Mouse (Mus musculus): ENCODE data around the gene Frat2. TPM values are rescaled to one million over a fixed set of nuclear protein-coding genes. Genes with fewer than 3 reads are reported as not detected.
A peak's percentile ranks its signal among the peaks of the same experiment; 100 is the strongest.
"Not testable (repeated sequence)": the region's sequence is repeated elsewhere in the genome, so short reads cannot be mapped to it uniquely, and the experiment has no call there.

Frat2 gene
- total and polyA plus RNA-seq, 3 experiments, result 1.4 to 4.9 (median 2.7) TPM

DNA sequence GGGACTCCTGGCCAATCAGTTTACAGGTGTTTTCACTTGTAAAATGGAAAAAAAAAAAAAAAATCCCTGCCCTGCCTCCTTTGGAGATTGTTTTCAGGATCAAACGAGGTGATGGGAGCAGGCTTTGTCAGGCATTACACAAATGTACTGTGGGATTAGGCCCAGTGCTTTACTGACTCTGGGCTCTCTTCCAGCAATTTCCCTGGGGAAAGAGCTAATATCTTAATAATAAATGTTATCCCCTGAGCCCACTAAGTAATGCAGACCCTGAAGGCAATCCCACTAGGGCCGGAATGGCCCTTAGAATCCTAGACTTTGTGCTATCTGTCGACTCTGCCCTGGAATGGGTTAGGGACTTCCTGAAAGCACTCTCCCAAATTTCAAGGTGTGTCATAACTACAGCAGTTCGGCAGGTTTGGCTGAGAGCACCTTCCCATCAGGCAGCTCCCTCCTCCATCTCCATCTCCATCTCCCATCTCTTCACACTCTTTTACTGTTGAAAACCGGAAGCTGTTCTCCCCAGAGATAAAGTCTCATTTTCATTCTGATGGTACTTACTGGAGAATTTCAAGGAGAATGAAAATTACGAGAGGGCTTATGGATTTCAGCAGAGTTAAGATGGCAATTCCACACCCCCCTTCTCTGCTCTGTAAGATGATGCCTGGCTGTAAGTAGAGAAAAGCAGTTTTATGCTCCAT lies 2.2 kb upstream of the Frat2 start:
- DNase-seq, result no peak
- no peaks in the 10 kb centered on the region for H3K36me3 ChIP-seq (ENCODE audit: control insufficient read depth, insufficient read depth, low read length)
- no peak overlapping the region for H3K27ac ChIP-seq
- no peak overlapping the region for H3K4me3 ChIP-seq
- H3K79me2 ChIP-seq (replicated peaks; ENCODE audit: control insufficient read depth, insufficient read depth, low read length), result no peaks in the 10 kb centered on the region
- intact Hi-C loops (cut with DNase I), result no loop called here
- H3K9ac ChIP-seq (ENCODE audit: low read depth, low read length), result no peak overlapping the region
- WGBS, result 56% methylated on average over 6 of the region's 6 CpGs
- H3K27me3 ChIP-seq (ENCODE audit: control insufficient read depth, insufficient read depth, low read length), result no peaks in the 10 kb centered on the region
- peaks cover 4% of the 10 kb centered on the region for H3K4me1 ChIP-seq (ENCODE audit: control insufficient read depth, insufficient read depth, low read length)
- TF ChIP-seq CTCF (IDR thresholded peaks at IDR 0.05) (no peak), EP300 (IDR thresholded peaks at IDR 0.05; ENCODE audit: insufficient read depth, low read depth, low read length) (no peak), POLR2A (IDR thresholded peaks at IDR 0.05; ENCODE audit: insufficient read depth, low read depth, low read length) (no peak)

DNA sequence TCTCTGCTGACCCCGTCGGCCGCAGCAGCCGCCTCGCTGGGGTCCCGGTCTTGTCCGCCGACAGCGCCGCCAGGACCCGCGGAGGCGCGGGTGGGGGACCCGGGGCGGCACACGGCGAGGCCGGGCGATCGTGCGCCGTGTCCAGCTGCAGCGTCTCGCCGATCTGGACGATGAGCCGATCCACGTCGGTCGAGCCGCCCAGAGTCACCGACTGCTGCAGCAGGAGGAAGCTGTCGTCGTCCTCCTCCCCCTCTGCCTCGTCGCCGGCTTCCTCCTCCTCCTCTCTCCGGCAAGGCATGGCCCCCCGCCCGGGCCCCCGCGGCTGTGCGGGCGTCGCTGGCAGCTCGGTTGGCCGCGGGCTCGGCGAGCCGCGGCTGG lies 329 bp downstream of the Frat2 start:
- not testable (repeated sequence) for H3K36me3 ChIP-seq (ENCODE audit: control insufficient read depth, insufficient read depth, low read length); H3K27me3 ChIP-seq (ENCODE audit: control insufficient read depth, insufficient read depth, low read length); DNase-seq; H3K79me2 ChIP-seq (replicated peaks; ENCODE audit: control insufficient read depth, insufficient read depth, low read length); H3K4me1 ChIP-seq (ENCODE audit: control insufficient read depth, insufficient read depth, low read length)
- H3K9ac ChIP-seq (ENCODE audit: low read depth, low read length), result peak overlapping the region; percentile 88
- peak overlapping the region; percentile 99 for H3K27ac ChIP-seq
- peak overlapping the region; percentile 81 for H3K4me3 ChIP-seq
- under 1% methylated on average over 53 of the region's 53 CpGs for WGBS
- intact Hi-C loops (cut with DNase I), result loop anchor here (2.0 to 5.0 kb wide), 2 partner anchors 65 to 69 kb away; partner anchors contain the start of gene Pgam1

DNA sequence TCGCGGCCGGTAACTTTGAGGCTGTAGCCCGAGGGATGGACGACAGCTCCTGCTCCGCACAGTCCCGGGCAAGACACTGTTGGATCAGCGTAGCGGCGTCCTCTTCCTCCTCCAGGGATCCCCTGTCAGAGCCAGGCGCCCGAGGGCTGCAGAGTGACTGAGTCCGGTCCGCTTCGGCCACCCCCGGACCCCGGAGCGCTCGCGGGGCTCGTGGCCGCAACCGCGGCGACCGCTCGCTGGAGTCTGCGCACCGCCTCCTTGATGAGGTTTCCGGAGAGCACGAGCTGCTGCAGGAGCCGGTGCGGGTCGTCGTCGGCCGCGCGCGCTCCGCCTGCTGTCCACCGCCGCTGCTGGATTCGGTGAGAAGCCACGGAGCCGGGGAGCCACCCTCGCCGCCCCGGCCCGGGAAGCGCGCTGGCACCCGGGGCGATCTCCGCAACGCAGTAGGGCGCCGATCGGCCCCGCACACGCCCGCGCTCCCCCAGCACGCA lies 796 bp downstream of the Frat2 start:
- intact Hi-C loops (cut with DNase I), result loop anchor here (2.0 to 5.0 kb wide), 2 partner anchors 65 to 68 kb away; partner anchors contain the start of gene Pgam1
- Histone ChIP-seq H3K4me1 (ENCODE audit: control insufficient read depth, insufficient read depth, low read length) (peaks cover 4% of the 10 kb centered on the region), H3K27ac (peak overlapping the region; percentile 99), H3K27me3 (ENCODE audit: control insufficient read depth, insufficient read depth, low read length) (no peaks in the 10 kb centered on the region), H3K4me3 (peak overlapping the region; percentile 81), H3K9ac (ENCODE audit: low read depth, low read length) (peak overlapping the region; percentile 88), H3K79me2 (replicated peaks; ENCODE audit: control insufficient read depth, insufficient read depth, low read length) (no peaks in the 10 kb centered on the region), H3K36me3 (ENCODE audit: control insufficient read depth, insufficient read depth, low read length) (no peaks in the 10 kb centered on the region)
- TF ChIP-seq POLR2A (IDR thresholded peaks at IDR 0.05; ENCODE audit: insufficient read depth, low read depth, low read length), result no peak
- no peak for TF ChIP-seq CTCF (IDR thresholded peaks at IDR 0.05)
- TF ChIP-seq EP300 (IDR thresholded peaks at IDR 0.05; ENCODE audit: insufficient read depth, low read depth, low read length), result no peak
- DNase-seq, result peak; percentile 63 to 73
- 0% methylated on average over 64 of the region's 64 CpGs for WGBS

- Histone ChIP-seq H3K36me3 (ENCODE audit: control insufficient read depth, insufficient read depth, low read length) (no peaks in the 10 kb centered on the region), H3K27ac (peak overlapping the region; percentile 99), H3K4me1 (ENCODE audit: control insufficient read depth, insufficient read depth, low read length) (peaks cover 4% of the 10 kb centered on the region), H3K27me3 (ENCODE audit: control insufficient read depth, insufficient read depth, low read length) (no peaks in the 10 kb centered on the region), H3K9ac (ENCODE audit: low read depth, low read length) (peak overlapping the region; percentile 88), H3K4me3 (peak overlapping the region; percentile 81), H3K79me2 (replicated peaks; ENCODE audit: control insufficient read depth, insufficient read depth, low read length) (no peaks in the 10 kb centered on the region)
- WGBS, result 15% methylated on average over 21 of the region's 21 CpGs
- TF ChIP-seq POLR2A (IDR thresholded peaks at IDR 0.05; ENCODE audit: insufficient read depth, low read depth, low read length) (no peak), CTCF (IDR thresholded peaks at IDR 0.05) (peak; percentile 42), EP300 (IDR thresholded peaks at IDR 0.05; ENCODE audit: insufficient read depth, low read depth, low read length) (0 out of 2 replicates have a peak, but pooled peaks have one; percentile 31)
- peak; percentile 37 to 38 for DNase-seq
- intact Hi-C loops (cut with DNase I), result loop anchor here (2.0 to 5.0 kb wide), 2 partner anchors 66 to 68 kb away; partner anchors contain the start of gene Pgam1
Observed at GRCm38 (mm10) chr19:41846366-41847090, 1.4 kb downstream of the Frat2 start.

DNA sequence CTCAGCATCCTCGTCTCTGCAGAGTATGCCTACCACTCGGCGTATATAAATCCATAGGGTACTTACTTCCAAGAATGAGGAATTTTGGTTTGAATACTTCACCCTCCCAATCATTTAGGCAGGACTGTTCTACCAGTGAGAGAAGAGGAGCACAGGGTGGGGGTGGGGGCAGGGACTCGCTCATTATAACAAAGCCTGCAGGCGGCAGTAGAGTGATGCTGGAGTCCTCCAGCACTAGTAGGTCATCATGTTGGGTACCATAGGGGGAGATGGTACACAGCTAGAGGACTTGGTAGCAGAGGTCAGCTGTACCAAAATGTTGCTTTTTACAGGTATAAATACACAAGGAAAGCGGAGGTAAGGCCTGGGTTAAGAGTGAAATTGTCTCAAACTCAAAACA lies 3.6 kb downstream of the Frat2 start:
- no peaks in the 10 kb centered on the region for H3K36me3 ChIP-seq (ENCODE audit: control insufficient read depth, insufficient read depth, low read length)
- no peak for DNase-seq
- peaks cover 4% of the 10 kb centered on the region for H3K4me1 ChIP-seq (ENCODE audit: control insufficient read depth, insufficient read depth, low read length)
- TF ChIP-seq EP300 (IDR thresholded peaks at IDR 0.05; ENCODE audit: insufficient read depth, low read depth, low read length), result no peak
- TF ChIP-seq CTCF (IDR thresholded peaks at IDR 0.05), result no peak
- TF ChIP-seq POLR2A (IDR thresholded peaks at IDR 0.05; ENCODE audit: insufficient read depth, low read depth, low read length), result no peak
- no peak overlapping the region for H3K27ac ChIP-seq
- H3K79me2 ChIP-seq (replicated peaks; ENCODE audit: control insufficient read depth, insufficient read depth, low read length), result no peaks in the 10 kb centered on the region
- WGBS, result 89% methylated on average over 6 of the region's 6 CpGs
- H3K9ac ChIP-seq (ENCODE audit: low read depth, low read length), result no peak overlapping the region
- no peak overlapping the region for H3K4me3 ChIP-seq
- intact Hi-C loops (cut with DNase I), result no loop called here
- no peaks in the 10 kb centered on the region for H3K27me3 ChIP-seq (ENCODE audit: control insufficient read depth, insufficient read depth, low read length)

DNA sequence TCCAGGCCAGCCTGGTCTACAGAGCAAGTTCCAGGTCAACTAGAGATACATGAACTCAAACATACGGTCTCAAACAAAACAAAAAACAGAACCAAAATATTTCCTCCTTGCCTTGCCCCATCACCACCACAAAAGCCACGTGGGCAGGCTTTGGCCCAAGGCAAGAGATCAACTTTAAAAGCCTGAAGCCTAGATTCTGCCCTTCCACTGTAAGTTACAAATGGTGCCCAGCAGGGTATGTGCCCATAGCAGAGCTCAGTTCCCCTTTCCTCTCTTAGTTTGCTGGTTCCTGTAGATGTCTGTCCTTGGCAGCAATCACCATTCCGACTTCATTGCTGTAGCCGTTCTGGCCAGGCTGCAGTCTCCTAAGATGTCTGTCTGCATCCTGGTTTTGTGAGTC lies 5.2 kb downstream of the Frat2 start:
- TF ChIP-seq CTCF (IDR thresholded peaks at IDR 0.05), result no peak
- TF ChIP-seq EP300 (IDR thresholded peaks at IDR 0.05; ENCODE audit: insufficient read depth, low read depth, low read length), result no peak
- TF ChIP-seq POLR2A (IDR thresholded peaks at IDR 0.05; ENCODE audit: insufficient read depth, low read depth, low read length), result no peak
- 77% methylated on average over 4 of the region's 4 CpGs for WGBS

More for the DNA sequence above, 5.2 kb downstream of the Frat2 start:
- no peak for DNase-seq
- intact Hi-C loops (cut with DNase I), result no loop called here
- Histone ChIP-seq H3K9ac (ENCODE audit: low read depth, low read length) (no peak overlapping the region), H3K4me1 (ENCODE audit: control insufficient read depth, insufficient read depth, low read length) (peaks cover 4% of the 10 kb centered on the region), H3K79me2 (replicated peaks; ENCODE audit: control insufficient read depth, insufficient read depth, low read length) (no peaks in the 10 kb centered on the region), H3K27me3 (ENCODE audit: control insufficient read depth, insufficient read depth, low read length) (no peaks in the 10 kb centered on the region), H3K27ac (no peak overlapping the region), H3K4me3 (no peak overlapping the region), H3K36me3 (ENCODE audit: control insufficient read depth, insufficient read depth, low read length) (no peaks in the 10 kb centered on the region)
